Mouse (Mus musculus) ES-E14 (cell line): ENCODE results near the gene Cbln3.

Experiments
- CHD2 ChIP-seq: IDR thresholded peaks from 2 replicates; pipeline ENCODE4 v1.6.1; 2014; ENCODE audit warnings: mild to moderate bottlenecking, low read depth, low read length, inconsistent platforms
- HCFC1 ChIP-seq: IDR thresholded peaks from 2 replicates; pipeline ENCODE4 v1.6.1; 2012; ENCODE audit warnings: low read length, inconsistent platforms, borderline replicate concordance; ENCODE audit not compliant: insufficient read depth
- MAFK ChIP-seq: IDR thresholded peaks from 2 replicates; pipeline ENCODE4 v1.6.1; 2014; ENCODE audit warnings: mild to moderate bottlenecking, low read depth, low read length, inconsistent platforms; ENCODE audit not compliant: insufficient read depth
- ZC3H11A ChIP-seq: IDR thresholded peaks from 2 replicates; pipeline ENCODE4 v1.6.1; 2012; ENCODE audit warnings: low read depth, mild to moderate bottlenecking, inconsistent platforms, low read length, borderline replicate concordance

DNA sequence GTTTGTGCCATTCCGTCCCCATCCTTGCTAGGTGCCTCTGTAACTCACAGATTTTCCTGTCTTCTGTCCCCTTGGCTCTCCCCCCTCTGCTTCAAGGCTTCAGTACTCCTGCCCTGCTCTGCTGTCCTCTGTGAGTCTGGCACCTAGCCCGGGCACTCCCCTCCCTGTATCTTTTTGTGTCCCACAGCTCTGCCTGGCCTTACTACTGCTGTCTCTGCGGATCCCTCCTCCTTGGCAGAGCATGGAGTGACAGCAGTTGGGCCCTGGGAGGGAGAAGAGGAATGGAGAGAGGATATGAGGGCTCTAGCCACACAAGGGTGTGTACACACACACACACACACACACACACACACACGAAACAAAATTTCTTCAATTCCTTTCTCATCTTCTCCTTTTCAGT, at the start of gene Cbln3:
- TF ChIP-seq ZC3H11A (no peak), MAFK (no peak), HCFC1 (no peak), CHD2 (no peak)
